Mouse (Mus musculus): ENCODE results near the gene Pheta2.

- TF ChIP-seq GATA1 (IDR thresholded peaks at IDR 0.05; ENCODE audit: borderline replicate concordance, low read length) (no peak), CTCF (IDR thresholded peaks at IDR 0.05; ENCODE audit: low read depth, low read length) (no peak), GATA2 (IDR thresholded peaks at IDR 0.05; ENCODE audit: borderline replicate concordance, low read depth, low read length) (no peak)
Observed at GRCm38 (mm10) chr15:82351480-82351879, 12.7 kb downstream of the Pheta2 start.

Measured in G1E (cell line).